ENCODE assay signal across 27 mouse cellular contexts in genomic region chr7:113694466-113694865, GRCm38 (mm10).
DNase-seq lines count a peak whose midpoint lies in the region; ATAC-seq lines count a peak whose summit lies in the region.
"Had no signal": no experiment of that assay in that cellular context is flagged by ENCODE, and none has a peak within 500 bp of the region (broad histone marks: within the 10 kb centered on the region; RNA-seq: fewer than 3 reads in every experiment).

No protein-coding gene starts in this region.

- H3K9ac ChIP-seq in hindbrain, embryonic 13.5 days, result no peak overlapping the region; the same call in 1 of the 2 replicates
- no peak overlapping the region for H3K9ac ChIP-seq in embryonic facial prominence, embryonic 11.5 days (replicated peaks; ENCODE audit: low read length)
- H3K9ac ChIP-seq: forebrain, embryonic 15.5 days; intestine, embryonic 15.5 days; limb, embryonic 12.5 days; liver, embryonic 15.5 days; lung, embryonic 14.5 days; neural tube, embryonic 13.5 days had no signal

- WGBS in hindbrain, embryonic 10.5 days, result 57% methylated on average over 5 of the region's 5 CpGs
- 54% methylated on average over 5 of the region's 5 CpGs for WGBS in hindbrain, embryonic 13.5 days
- 32% methylated on average over 5 of the region's 5 CpGs for WGBS in embryonic facial prominence, embryonic 11.5 days

- no peak overlapping the region for H3K4me3 ChIP-seq in hindbrain, embryonic 10.5 days
- no peak overlapping the region for H3K4me3 ChIP-seq in hindbrain, embryonic 13.5 days
- H3K4me3 ChIP-seq in embryonic facial prominence, embryonic 11.5 days (ENCODE audit: low read depth, low read length), result no peak overlapping the region
- H3K4me3 ChIP-seq: forebrain, embryonic 15.5 days; heart, embryonic 10.5 days; intestine, embryonic 15.5 days; left cerebral cortex, adult 2 months; limb, embryonic 12.5 days; liver, embryonic 15.5 days; neural tube, embryonic 13.5 days had no signal

- no peak for ATAC-seq in hindbrain, embryonic 13.5 days (ENCODE audit: low FRiP score)
- 0 out of 2 replicates have a peak, but pooled peaks have one; percentile 47 for ATAC-seq in common myeloid progenitor, adult 5-6 weeks (replicated peaks; ENCODE audit: low read depth, poor library complexity, severe bottlenecking)
- no peak for ATAC-seq in embryonic facial prominence, embryonic 11.5 days (replicated peaks; ENCODE audit: insufficient number of reproducible peaks, low FRiP score, low TSS enrichment, low read depth)
- peak; percentile 27 to 46; a peak in 3 of 4 replicates for ATAC-seq in hematopoietic stem cell, adult 5-6 weeks (replicated peaks in 1 of 2; ENCODE audit: insufficient read depth in 1 of 2, low FRiP score in 2 of 2, low TSS enrichment in 1 of 2, low read depth in 1 of 2, poor library complexity in 2 of 2, severe bottlenecking in 2 of 2)
- ATAC-seq: CD4-positive, CD25-positive, alpha-beta regulatory T cell, adult 4 months; forebrain, embryonic 15.5 days; hindbrain, postnatal 0 days; intestine, embryonic 15.5 days had no signal

- H3K4me2 ChIP-seq in hindbrain, embryonic 13.5 days, result no peak overlapping the region
- no peak overlapping the region for H3K4me2 ChIP-seq in embryonic facial prominence, embryonic 11.5 days (ENCODE audit: low read depth, low read length)
- H3K4me2 ChIP-seq: forebrain, embryonic 15.5 days; intestine, embryonic 15.5 days; limb, embryonic 12.5 days; liver, embryonic 15.5 days; lung, embryonic 14.5 days; neural tube, embryonic 13.5 days had no signal

- peak overlapping the region; percentile 71; the same call in 1 of the 2 replicates for H3K27ac ChIP-seq in hindbrain, embryonic 10.5 days
- H3K27ac ChIP-seq in hindbrain, embryonic 13.5 days, result no peak overlapping the region
- H3K27ac ChIP-seq in embryonic facial prominence, embryonic 11.5 days (replicated peaks; ENCODE audit: low read depth, low read length), result no peak overlapping the region; the same call in 1 of the 2 replicates
- H3K27ac ChIP-seq: forebrain, embryonic 15.5 days; hindbrain, postnatal 0 days; intestine, embryonic 15.5 days; left cerebral cortex, adult 2 months; limb, embryonic 12.5 days; liver, embryonic 15.5 days; neural tube, embryonic 13.5 days had no signal

- intact Hi-C loops in gastrocnemius, postnatal 36 days (cut with DNase I), result no loop called here

- peaks cover 25% of the 10 kb centered on the region for H3K27me3 ChIP-seq in hindbrain, embryonic 10.5 days (ENCODE audit: insufficient read depth, poor library complexity, severe bottlenecking)
- 0 out of 2 replicates have a peak, but pooled peaks cover 6% of the 10 kb centered on the region for H3K27me3 ChIP-seq in hindbrain, embryonic 13.5 days
- H3K27me3 ChIP-seq in embryonic facial prominence, embryonic 11.5 days (ENCODE audit: control insufficient read depth, insufficient read depth, low read length), result no peaks in the 10 kb centered on the region
- H3K27me3 ChIP-seq: forebrain, embryonic 15.5 days; intestine, embryonic 15.5 days; limb, embryonic 12.5 days; liver, embryonic 15.5 days; neural tube, embryonic 13.5 days had no signal

- no peak for DNase-seq in hindbrain, embryonic 10.5 days (ENCODE audit: low spot score)
- peak; percentile 52 for DNase-seq in embryonic facial prominence, embryonic 11.5 days (ENCODE audit: low spot score)
- DNase-seq in gastrocnemius, postnatal 36 days, result no peak
- DNase-seq in ovary, postnatal 10 days (ENCODE audit: low spot score), result no peak
- DNase-seq: adrenal gland, postnatal 25 days; cerebellum, adult 11-12 months; cerebellum, adult 9-11 months; heart, postnatal 36 days; kidney, adult 2 months; kidney, postnatal 14 days; layer of hippocampus, adult 9-11 months; lung, embryonic 14.5 days; lung, postnatal 14 days; thymus, adult 2 months; thymus, postnatal 36 days had no signal

- no peaks in the 10 kb centered on the region for H3K36me3 ChIP-seq in hindbrain, embryonic 10.5 days
- no peaks in the 10 kb centered on the region for H3K36me3 ChIP-seq in hindbrain, embryonic 13.5 days
- no peaks in the 10 kb centered on the region for H3K36me3 ChIP-seq in embryonic facial prominence, embryonic 11.5 days (replicated peaks; ENCODE audit: control insufficient read depth, insufficient read depth, low read depth, low read length)
- H3K36me3 ChIP-seq: forebrain, embryonic 15.5 days; heart, embryonic 10.5 days; intestine, embryonic 15.5 days; limb, embryonic 12.5 days; liver, embryonic 15.5 days; neural tube, embryonic 13.5 days had no signal

- H3K9me3 ChIP-seq in hindbrain, embryonic 10.5 days, result 0 out of 2 replicates have a peak, but pooled peaks cover 4% of the 10 kb centered on the region
- no peaks in the 10 kb centered on the region for H3K9me3 ChIP-seq in hindbrain, embryonic 13.5 days
- H3K9me3 ChIP-seq in embryonic facial prominence, embryonic 11.5 days (replicated peaks; ENCODE audit: control insufficient read depth, low read length), result no peaks in the 10 kb centered on the region
- H3K9me3 ChIP-seq: forebrain, embryonic 15.5 days; heart, embryonic 10.5 days; intestine, embryonic 15.5 days; limb, embryonic 12.5 days; liver, embryonic 15.5 days; neural tube, embryonic 13.5 days had no signal

- peaks cover 35% of the 10 kb centered on the region for H3K4me1 ChIP-seq in hindbrain, embryonic 10.5 days (replicated peaks)
- peaks cover 20% of the 10 kb centered on the region for H3K4me1 ChIP-seq in hindbrain, embryonic 13.5 days (replicated peaks)
- no peaks in the 10 kb centered on the region for H3K4me1 ChIP-seq in embryonic facial prominence, embryonic 11.5 days (ENCODE audit: control insufficient read depth, insufficient read depth, low read length)
- H3K4me1 ChIP-seq: forebrain, embryonic 15.5 days; intestine, embryonic 15.5 days; liver, embryonic 15.5 days had no signal

Comparison
In these comparisons a context has a peak if more than half of its experiments do, and no peak if none do; other contexts are left out.
1. ATAC-seq: peak in common myeloid progenitor, adult 5-6 weeks (single experiment) and hematopoietic stem cell, adult 5-6 weeks (2 of 2); none in hindbrain, embryonic 13.5 days (single experiment) and embryonic facial prominence, embryonic 11.5 days (single experiment).